Mouse (Mus musculus) right cerebral cortex, adult 18-20 months (tissue): ENCODE results near the gene Tob1.
A peak's percentile ranks its signal among the peaks of the same experiment; 100 is the strongest.

Source experiments
- DNase-seq: peaks from one replicate; pipeline ENCODE4 v3.0.0; 2022; ENCODE audit warnings: mixed read lengths

Gene Tob1

DNA sequence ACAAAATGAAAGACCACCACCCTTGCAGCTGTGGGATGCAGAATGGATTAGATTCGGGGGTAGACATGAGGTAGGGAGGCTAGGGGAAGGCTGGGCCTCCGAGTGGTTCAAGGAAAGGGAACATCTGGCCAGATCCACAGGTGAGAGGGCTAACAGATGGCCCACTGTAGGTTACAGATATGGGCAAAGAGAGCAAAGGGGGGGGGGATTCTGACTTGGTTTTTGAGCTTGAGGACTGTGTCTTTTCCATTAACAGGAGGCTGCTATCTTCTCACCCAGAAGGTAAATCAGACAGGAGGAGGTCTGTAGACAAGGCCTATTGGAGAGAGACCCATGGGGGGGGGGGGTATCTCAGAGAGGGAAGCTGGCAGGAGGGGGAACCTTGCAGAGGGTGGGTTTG is 11.5 kb upstream of the Tob1 start:
- no peak for DNase-seq

DNA sequence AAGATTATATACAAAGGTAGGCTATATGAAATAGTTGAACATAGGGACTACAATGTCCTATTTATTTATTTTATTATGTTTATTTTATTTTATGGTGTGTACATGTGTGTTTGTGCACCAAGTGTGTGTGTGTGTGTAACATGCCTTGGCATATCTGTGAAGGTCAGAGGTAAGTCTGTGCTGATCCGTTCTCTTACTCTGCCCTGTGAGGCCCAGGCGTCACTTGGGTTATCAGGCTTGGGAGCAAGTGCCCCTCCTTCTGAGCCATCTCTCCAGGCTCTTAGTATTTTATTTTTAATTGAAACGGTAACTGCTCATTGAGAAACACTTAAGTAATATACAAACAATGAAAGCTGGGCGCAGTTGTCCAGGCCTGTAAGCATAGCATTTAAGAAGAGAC is 10.8 kb upstream of the Tob1 start:
- DNase-seq = no peak

DNA sequence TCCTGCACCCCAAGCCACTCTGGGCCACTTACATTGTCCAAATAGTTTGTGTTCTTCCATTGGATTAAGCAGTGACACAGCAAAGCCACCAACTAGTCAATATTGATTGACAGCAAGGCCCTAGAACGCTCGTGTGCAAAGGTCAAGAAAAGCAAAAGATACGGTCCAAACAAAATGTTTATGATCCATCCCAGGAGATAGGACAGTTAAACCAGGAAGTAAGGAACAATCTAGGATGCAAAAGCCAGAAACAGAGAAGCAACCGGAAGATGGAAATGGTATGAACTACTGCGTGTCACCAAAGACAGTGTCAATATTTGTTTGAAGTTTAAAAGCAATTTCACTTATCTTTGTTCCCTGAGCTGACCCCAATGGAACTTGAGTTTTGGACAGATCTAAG is 9.1 kb upstream of the Tob1 start:
- DNase-seq = no peak

DNA sequence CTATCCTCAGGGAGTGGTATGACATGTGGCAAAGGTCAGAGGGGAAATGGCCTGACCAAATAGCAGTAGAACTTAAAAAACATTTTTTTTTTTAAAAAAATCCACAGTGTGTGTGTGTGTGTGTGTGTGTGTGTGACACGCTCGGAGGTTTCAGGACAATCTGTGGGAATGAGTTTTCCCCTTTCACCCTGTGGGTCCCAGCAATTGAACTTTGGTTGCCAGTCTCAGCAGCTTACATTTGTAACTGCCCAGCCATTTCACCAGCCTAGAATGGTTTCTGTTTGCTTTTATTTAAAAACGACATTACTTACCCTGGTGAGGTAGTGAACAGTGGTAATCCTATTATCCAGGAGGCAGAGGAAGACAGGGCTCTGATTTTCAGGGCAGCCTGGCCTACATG is 8.2 kb upstream of the Tob1 start:
- DNase-seq = no peak

DNA sequence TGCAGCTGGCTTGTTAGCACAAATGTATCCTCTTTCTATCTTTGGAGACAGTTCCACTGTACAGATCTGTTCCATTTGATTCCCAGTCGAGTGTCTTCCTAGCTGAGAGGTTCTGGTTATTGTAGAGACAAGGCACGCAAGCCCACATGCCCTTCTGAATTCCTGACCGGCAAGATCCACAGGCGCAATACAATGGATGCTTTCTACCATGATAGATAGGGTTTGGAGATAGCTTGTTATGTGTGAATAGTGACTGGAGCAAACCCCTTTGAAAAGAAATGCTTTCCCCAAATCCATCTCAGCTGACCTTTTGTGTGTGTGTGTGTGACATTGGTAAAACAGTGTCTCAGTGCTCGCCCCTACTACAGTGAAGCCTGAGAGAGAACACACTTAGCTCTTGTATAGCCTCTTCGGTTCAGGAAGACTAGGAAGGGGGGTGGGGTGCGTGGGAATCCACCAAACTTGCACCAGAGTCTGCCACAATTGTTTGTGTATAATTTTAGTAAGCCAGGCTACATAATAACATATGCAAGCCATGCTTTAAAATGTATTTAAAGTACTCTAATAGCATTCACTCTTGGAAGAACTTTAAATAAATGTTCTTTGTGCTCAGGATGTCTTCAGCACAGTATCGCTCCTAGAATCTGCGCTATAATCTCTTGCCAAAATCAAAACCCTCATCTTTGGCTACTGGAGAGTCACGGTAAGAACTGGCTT is 4.7 kb upstream of the Tob1 start:
- DNase-seq = no peak

DNA sequence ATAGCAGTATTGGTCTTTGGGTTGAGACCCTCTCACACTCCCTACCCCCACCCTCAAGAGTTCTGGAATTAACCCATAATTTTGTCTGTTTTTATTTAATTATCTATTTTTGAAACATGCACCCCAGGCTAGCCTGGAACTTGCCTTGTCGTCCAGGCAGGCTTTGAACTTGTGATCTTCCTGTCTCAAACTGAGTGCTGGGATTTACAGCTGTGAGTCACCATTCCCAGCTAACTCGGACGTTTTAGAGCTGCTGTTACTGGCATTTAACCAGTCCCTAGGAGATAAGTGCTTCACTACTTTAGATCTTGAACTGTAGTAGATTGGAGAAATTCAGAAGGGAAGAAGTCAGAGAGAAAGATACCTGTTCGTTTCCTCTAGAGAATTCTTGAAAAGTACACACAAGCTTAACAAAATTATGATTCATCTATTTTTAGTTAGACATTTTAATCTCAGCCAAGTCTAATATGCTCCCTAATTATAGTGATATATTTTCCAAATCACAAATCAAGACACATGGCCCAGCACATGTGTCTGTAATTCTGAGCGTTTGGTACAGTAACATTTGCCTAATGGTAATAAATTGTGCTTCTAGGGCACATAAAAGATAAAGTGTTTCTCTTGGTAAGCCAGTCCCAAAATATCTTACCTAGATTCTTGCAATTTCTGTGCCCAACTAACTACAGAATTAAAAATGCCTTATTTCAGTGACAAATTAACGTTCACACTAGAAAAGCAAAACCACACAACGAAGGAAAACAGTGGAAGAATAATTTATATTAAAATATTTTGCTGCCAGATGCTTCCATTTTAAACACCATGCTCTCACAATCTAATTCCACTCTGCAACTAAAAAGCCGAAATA is 2.2 kb upstream of the Tob1 start:
- DNase-seq = no peak

DNA sequence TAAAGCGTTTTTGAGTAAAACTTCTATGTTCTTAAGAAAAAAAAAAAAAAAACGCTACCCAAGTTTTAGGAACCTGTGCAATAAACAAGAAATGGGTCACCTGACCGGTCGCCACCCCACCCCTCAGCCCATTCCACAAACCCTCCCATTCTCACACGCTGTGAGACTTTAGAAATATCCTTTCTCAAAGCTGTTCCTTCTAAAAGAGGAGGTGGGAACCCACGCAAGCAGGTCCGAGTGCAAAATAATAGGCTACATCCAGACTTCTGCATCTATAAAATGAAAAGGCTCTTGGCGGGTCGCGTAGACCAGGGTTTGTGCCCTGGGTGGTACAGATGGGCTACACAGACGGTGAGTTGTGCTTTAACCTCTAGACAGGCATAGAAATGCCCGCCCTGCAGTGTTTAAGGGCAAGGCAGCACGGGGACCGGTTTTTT is 1.5 kb upstream of the Tob1 start:
- no peak for DNase-seq

DNA sequence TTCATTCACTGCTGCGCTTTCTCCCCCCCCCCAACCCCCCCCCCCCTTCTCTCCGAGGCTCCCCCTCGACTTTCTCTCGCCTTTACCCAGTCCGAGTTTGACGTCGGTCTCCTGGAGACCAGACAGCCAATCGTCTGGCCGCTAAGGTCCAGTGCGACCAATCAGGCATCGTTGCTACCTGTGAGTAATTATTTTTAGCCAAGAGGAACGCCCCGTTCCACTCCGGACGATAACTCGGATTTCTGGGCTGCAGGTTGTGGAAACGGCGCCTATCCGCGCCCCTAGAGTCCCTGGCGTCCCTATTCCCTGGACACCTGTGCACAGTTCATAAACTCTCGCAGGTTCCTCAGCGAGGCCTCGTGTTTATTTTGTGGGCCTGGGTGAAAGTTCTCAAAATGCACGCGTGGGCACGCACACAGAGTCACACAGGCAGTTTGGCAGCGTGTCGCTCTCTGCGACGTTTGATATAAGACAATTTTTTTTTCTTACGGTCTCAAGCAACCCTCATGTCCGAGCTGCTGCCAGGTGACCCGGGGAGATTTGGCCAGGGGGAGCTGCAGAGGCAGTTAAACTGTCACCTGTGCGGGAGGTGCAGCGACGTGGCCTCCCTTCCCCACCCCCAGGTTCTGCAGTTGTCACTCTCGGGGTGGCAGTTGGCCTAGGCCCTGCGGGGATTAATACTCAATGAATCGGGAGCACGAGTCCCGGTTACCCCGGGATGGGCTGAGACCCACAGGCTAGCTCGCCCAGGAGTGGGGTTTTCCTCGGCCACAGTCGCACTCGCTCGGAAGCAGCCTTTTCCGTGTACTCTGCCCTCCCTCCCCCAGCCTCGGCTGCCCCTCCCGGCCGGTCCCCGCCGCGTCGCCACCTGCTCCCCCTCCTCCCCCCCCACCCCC is 815 bp upstream of the Tob1 start:
- peak; percentile 95 for DNase-seq

DNA sequence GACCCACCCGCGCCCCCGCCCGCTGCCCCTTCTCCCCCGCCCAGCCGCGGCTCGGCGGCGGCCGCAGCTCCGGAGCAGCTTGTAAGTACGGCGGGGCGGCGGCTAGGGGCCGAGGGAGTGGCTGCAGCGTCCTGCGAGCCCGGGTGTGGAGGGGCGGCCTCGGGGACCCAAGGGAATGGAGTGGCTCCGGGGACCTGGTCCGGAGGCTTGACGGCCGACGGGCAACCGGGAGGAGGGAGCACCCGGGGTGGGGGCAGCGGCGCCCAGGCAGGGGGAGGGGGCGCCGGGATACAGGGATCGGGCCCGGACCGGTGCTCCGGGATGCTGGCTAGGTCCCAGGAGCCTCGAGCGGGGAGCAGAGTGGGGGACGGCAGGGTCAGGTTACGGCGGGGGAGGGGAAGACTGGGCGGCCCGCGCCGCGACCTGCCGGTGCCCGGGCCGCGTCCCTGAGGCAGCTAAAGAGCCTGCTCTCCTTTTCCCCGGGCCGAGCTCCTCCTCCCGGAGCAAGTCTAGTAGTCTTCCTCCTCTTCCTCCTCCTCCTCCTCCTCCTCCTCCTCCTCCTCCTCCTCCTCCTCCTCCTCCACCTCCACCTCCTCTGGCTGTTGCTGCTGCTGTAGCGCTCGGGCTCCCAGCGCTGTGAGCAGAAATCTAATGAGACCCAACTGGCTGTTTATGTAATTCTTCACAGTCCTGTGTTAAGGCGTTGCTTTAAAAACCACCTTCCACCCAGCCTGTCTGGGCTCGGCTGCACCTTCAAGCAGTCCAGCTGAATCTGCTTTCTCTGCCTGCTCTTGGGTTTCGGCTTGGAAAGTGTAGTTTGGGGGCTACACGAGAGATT is 616 bp downstream of the Tob1 start:
- peak; percentile 72 for DNase-seq

DNA sequence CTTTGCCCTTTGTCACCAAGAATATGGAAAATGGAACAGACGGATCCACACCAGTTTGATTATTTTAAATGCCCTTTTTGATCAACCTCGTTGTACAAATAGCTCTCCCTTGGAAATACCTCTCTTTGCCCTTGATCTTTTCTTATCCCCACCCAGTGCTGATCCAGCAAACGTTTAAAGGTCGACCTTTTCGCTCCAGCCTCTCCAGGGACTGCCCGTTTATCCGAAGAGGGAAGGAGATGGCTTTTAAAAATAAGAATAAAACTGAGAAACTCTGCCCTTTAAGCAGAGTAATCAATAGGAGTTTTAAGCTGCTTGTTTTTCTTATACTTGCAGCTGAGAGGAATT is 1.2 kb downstream of the Tob1 start:
- no peak for DNase-seq

DNA sequence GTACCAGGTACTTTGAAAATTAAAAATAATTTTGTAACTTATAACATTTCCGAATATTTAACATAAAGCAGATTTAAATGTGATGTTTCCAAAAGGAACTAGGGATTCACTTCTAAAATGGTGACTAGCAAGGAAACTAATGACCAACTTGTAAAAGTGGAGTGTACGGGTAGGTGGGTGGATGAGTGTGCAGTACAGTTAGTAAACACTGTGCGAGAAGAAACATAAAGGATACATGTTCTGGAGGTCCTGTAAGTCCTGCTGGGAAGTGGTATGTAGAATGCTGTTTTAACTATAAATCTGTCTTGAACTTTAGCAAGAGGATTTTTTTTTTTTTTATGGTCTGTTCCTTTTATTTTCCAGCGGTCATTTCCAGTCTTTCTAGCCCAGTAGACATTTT is 1.7 kb downstream of the Tob1 start:
- DNase-seq = no peak

DNA sequence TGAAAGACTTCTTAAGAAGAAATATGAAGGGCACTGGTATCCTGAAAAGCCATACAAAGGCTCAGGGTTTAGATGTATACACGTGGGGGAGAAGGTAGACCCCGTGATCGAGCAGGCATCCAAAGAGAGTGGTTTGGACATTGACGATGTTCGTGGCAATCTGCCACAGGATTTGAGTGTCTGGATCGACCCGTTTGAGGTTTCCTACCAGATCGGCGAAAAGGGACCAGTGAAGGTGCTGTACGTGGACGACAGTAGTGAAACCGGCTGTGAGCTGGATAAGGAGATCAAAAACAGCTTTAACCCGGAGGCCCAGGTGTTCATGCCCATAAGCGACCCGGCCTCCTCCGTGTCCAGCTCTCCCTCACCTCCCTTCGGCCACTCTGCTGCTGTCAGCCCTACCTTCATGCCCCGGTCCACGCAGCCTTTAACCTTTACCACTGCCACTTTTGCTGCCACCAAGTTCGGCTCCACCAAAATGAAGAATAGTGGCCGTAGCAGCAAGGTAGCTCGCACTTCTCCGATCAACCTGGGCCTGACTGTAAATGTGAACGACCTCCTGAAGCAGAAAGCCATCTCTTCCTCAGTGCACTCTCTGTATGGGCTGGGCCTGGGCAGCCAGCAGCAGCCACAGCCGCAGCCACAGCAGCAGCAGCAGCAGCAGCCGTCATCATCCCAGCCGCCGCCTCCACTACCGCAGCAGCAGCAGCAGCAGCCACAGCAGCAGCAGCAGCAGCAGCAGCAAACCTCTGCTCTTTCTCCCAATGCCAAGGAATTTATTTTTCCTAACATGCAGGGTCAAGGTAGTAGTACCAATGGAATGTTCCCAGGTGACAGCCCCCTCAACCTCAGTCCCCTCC is 2.7 kb downstream of the Tob1 start:
- DNase-seq = peak; percentile 30

DNA sequence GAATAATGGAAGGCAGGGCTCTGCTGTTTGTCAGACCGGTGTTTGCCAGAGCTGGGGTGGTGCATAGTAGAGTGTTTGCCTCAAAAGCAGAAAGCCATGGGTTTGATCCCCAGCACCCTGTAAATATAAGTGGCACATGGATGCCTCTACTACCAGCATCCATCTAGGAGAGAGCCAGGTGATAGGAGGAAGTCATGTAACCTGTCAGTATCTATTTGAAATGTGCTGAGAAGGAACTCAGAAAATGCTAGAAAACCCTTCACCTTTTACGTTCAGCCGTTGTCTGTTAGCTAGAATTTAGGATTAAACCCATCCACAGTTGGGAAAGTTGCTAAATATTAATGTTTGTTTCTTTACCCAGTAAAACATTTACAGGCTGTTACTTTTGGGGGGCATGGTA is 4.3 kb downstream of the Tob1 start:
- DNase-seq = no peak

DNA sequence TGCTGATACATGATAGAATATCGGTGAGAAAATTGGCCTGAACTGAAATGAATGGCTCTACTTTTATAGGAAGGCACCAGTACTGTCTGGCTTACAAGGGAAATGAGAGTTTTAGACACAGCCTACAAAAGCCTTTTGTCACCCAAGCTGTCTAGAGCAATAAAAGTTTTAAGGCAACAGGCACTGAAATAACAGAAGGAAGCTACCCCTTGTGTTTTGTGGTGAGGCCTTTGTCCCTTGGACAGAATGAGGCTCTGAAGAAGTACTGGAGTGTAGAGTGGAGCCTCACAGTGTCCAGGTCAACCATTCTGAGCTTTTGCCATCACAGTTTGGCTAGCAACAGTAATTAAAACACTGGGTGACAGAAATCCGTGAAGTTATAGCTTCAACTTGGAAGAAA is 5.0 kb downstream of the Tob1 start:
- no peak for DNase-seq

DNA sequence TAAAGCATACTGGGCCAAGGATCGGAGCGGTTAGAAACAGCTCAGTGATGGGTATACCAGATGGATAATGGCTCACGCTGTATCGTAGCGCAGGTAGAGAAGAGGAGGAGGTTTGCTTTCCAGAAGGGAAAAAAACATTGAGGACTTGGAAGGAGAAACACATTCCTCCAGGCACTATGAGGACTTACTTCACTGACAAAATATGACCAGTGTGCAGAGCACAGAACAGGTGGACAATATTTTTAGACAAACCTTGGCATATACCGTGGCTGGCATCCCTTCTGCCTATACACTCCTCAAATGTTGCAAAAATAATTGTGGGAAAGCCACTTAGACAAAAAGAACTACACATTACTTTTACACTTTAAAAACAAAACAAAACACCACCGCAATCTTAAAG is 10.0 kb downstream of the Tob1 start:
- no peak for DNase-seq

DNA sequence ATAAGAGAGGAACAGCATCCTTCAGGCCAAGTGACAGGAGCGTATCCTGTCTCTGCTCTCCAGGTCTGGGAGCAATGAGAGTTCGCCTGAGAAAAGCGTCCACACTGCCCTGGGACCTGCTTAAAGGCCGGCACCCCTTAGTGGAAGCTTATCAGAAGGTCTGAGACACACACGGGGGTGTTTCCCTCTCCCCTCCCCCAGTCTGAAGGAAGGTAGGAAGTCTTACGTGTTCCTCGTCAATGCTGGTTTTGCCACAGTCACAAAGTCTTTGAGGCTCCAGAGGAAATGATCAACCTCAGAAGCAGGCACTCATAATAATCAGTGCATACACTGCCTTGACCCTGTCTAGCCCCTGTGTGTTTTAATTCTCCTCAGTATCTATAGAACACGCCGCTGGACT is 12.3 kb downstream of the Tob1 start:
- no peak for DNase-seq

DNA sequence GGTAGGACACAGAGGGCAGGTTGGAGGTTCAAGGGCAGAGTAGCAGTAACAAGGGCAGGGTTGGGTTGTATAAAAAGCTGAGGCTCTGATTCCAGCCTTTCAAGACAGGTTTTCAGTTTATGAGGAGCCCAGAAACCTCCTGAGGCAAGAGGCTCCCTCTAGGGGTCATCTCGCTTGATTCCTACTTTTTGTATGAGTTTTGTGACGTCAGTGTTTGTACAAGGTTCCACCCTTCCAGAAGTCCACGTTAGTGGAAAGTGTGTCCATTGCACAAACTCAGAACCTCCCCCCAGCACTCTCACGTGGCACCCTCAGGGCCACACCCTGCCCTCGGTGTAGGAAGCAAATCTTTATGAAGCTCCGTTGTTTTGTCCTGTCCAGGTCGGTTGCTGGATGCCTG is 14.7 kb downstream of the Tob1 start:
- DNase-seq = peak; percentile 69

DNA sequence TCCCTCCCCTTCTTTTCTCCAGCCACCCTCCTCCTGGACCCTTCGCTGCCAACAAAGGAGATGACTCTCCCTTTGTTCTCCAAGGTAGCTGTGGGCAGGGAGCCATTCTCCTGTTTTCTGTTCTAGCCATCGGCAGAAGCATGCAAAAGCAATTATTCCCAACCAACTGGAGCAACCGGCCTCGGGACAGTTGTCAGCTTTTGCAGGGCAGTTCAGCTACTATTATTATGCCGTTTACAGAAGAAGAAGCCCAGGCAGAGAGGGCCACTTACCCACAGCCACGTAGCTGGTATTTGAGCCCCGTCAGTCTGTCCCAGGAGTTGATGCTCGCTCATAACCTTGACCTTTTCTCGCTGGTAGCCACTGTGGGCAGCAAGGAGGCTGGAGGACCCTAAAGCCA is 17.2 kb downstream of the Tob1 start:
- no peak for DNase-seq

DNA sequence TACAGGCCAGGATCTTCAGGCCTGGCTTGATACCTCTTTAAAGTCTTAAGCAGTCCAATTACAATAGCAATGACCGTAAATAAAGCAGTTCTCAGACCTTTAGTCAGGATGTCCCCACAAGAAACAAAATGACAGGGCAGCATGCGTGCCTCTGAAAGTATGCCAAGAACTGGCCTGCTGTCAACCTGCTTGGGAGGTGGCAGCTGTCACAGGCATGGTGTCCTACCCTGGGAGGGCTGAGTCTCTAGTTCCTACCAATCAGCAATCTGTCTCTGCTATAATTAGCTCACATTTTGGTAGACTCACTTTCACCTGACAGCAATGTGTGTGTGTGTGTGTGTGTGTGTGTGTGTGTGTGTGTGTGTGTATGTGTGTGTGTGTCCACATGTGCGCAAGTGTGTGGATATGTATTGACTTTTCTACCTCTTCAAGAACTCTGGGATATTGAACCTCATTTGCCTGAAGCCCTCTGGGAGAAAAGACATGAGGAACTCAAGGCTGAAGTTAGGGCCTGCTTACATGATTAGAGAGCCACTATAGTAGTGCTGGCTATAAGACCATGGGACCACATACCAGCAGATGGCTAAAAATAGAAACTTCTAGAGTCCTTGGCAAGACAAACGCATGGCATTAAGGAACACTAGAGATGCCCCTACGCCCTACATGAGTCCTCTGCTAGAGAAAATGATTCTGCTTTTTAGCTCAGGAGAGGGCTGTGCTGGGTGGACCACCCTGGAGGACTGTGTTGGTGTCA is 18.1 kb downstream of the Tob1 start:
- DNase-seq = no peak

DNA sequence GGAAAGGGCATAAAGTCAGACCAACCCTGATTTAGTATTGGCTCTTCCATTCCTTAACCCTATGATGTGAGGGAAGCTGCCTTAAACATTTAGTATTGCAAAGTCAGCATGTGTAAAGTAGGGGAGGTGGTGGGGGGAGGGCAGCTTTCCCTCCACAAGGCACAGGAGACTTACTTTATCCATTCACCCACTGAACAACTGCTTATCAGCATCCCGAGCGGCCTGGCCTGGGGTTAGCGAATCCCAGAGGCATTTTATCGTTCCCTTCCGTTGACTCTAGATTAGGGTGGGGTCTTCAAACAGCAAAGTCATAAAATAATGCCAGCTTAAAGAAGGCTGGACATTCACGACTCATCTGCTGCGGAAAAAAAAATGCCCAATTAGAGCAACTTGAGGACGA is 19.0 kb downstream of the Tob1 start:
- no peak for DNase-seq
